Mouse (Mus musculus): Measurements from ENCODE around the gene Rhbdf2. TPM values are rescaled to one million over a fixed set of nuclear protein-coding genes. Genes with fewer than 3 reads are reported as not detected.
"Not testable (repeated sequence)": the region's sequence is repeated elsewhere in the genome, so short reads cannot be mapped to it uniquely, and the experiment has no call there.

Gene Rhbdf2
- polyA plus RNA-seq, 1 experiment from 2014 or later, result 5.7 TPM

DNA sequence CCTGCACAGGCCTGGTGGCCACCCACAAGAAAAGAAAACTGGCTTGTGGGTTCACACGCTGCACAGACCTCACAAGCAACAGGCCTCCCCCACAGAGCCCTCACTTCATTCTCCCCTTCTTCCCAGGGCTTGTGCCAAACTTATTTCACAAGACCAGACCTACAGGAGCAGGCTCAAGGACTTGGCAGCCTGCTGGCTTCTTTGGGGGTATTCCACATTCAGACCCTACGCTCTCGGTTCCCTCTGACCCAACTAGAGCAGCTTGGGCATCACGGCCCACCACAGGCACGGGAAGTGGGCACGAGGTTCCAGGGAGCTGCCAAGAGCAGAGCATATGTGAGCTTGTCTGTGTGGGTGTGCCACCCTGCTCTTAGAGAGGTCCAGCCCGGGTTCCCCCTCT lies 9.2 kb downstream of the Rhbdf2 start:
- TF ChIP-seq CTCF (IDR thresholded peaks at IDR 0.05; ENCODE audit: low read depth), result no peak
- no peak for TF ChIP-seq EP300 (optimal IDR thresholded peaks at IDR 0.05)
- no peak overlapping the region for H3K4me3 ChIP-seq (ENCODE audit: low read depth, low read length)
- 0 out of 2 replicates have a peak overlapping the region, but pooled peaks have one; percentile 18 for H3K27ac ChIP-seq (replicated peaks)
- H3K27me3 ChIP-seq (ENCODE audit: control insufficient read depth, insufficient read depth, low read length), result no peaks in the 10 kb centered on the region
- H3K9ac ChIP-seq (ENCODE audit: low read length), result no peak overlapping the region
- H3K9me3 ChIP-seq (ENCODE audit: control insufficient read depth, low read length), result no peaks in the 10 kb centered on the region
- no peak overlapping the region for H3K4me2 ChIP-seq (replicated peaks; ENCODE audit: low read depth)
- no peak for DNase-seq (ENCODE audit: low spot score)
- no peak for ATAC-seq (ENCODE audit: low FRiP score, low TSS enrichment)
- H3K4me1 ChIP-seq (replicated peaks; ENCODE audit: control insufficient read depth, insufficient read depth), result peaks cover 14% of the 10 kb centered on the region
- no peaks in the 10 kb centered on the region for H3K36me3 ChIP-seq (ENCODE audit: control insufficient read depth, insufficient read depth, low read length)
- WGBS, result 71% methylated on average over 7 of the region's 7 CpGs

DNA sequence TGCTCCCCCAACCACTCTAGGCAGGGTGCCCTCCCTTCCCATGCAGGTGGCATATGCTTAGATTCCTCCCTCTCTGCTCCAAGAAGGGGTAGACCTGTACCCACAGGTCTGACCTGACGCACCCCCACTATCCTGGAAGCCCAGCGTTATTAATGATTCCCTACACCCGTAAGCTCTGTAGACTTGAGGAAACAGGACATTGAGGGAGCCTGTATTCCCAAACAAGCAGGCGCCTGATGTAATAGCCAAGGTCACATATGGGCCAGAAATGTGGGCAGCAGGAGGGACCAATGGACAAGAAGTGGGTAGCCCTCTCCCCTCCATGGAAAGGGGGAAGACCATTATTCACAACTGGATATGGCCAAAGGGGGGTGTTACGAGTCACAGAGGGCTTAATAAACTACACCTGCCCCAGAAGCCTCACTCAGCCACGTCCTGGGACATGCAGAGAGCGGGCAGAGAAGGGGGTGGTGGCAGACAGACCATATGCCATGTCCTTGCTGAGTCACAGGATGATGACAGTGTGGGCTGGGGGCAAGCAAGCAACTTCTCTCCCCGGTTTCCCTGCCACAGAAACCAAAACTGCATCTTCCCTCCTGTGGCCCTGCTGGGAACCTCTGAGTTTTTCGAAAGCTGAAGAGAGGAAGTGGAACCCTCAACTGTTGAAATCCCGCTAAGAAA lies 10.2 kb downstream of the Rhbdf2 start:
- H3K27ac ChIP-seq (replicated peaks), result peak overlapping the region; percentile 77
- H3K4me2 ChIP-seq (replicated peaks; ENCODE audit: low read depth), result no peak overlapping the region
- H3K27me3 ChIP-seq (ENCODE audit: control insufficient read depth, insufficient read depth, low read length), result no peaks in the 10 kb centered on the region
- no peak for TF ChIP-seq EP300 (optimal IDR thresholded peaks at IDR 0.05)
- no peak for TF ChIP-seq CTCF (IDR thresholded peaks at IDR 0.05; ENCODE audit: low read depth)
- H3K36me3 ChIP-seq (ENCODE audit: control insufficient read depth, insufficient read depth, low read length), result no peaks in the 10 kb centered on the region
- no peak overlapping the region for H3K4me3 ChIP-seq (ENCODE audit: low read depth, low read length)
- DNase-seq (ENCODE audit: low spot score), result no peak
- peaks cover 14% of the 10 kb centered on the region for H3K4me1 ChIP-seq (replicated peaks; ENCODE audit: control insufficient read depth, insufficient read depth)
- ATAC-seq (ENCODE audit: low FRiP score, low TSS enrichment), result no peak
- no peaks in the 10 kb centered on the region for H3K9me3 ChIP-seq (ENCODE audit: control insufficient read depth, low read length)
- 66% methylated on average over 10 of the region's 10 CpGs for WGBS
- no peak overlapping the region; the same call in 1 of the 2 replicates for H3K9ac ChIP-seq (ENCODE audit: low read length)

DNA sequence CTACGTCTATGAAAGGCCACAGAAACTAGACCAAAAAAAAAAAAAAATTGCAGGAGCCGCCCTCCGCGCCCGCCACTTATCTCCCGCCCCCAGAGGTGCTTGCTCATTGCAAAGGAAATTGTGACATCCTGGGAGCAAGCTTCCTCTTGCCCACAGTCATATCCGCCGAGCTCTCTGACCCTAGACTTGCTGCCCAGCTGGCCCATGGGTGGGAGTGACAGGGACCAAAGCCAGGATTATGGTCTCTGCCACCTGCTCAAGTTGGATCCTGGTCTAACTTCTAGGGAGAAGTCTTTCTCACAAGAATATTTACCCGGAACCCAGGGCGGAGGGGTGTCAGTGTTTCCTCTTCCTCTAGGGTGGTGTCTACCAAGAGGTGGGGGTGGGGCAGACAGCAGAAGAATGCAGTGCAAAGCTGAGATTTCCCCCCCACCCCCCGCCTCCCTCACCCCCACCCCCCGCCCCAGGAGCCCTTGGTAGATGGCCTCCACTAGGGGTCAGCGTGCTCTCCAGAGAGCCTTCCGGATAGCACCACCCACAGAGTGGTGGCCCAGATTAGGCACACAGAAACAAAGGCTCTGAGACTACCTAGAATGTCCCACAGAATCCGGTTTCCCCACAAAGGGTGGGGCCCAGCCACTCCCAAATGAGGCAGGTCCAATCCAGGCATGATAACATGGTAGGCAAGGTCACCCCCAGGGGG lies 10.9 kb downstream of the Rhbdf2 start:
- 33% methylated on average over 14 of the region's 15 CpGs for WGBS
- Histone ChIP-seq H3K36me3 (ENCODE audit: control insufficient read depth, insufficient read depth, low read length) (no peaks in the 10 kb centered on the region), H3K27ac (replicated peaks) (peak overlapping the region; percentile 77), H3K9ac (ENCODE audit: low read length) (peak overlapping the region; percentile 28), H3K4me2 (replicated peaks; ENCODE audit: low read depth) (peak overlapping the region; percentile 43), H3K27me3 (ENCODE audit: control insufficient read depth, insufficient read depth, low read length) (no peaks in the 10 kb centered on the region), H3K9me3 (ENCODE audit: control insufficient read depth, low read length) (no peaks in the 10 kb centered on the region), H3K4me3 (ENCODE audit: low read depth, low read length) (no peak overlapping the region), H3K4me1 (replicated peaks; ENCODE audit: control insufficient read depth, insufficient read depth) (peaks cover 9% of the 10 kb centered on the region; the same call in 1 of the 2 replicates)
- ATAC-seq (ENCODE audit: low FRiP score, low TSS enrichment), result peak; percentile 82
- DNase-seq (ENCODE audit: low spot score), result peak; percentile 82
- TF ChIP-seq EP300 (optimal IDR thresholded peaks at IDR 0.05), result no peak
- TF ChIP-seq CTCF (IDR thresholded peaks at IDR 0.05; ENCODE audit: low read depth), result peak; percentile 55

DNA sequence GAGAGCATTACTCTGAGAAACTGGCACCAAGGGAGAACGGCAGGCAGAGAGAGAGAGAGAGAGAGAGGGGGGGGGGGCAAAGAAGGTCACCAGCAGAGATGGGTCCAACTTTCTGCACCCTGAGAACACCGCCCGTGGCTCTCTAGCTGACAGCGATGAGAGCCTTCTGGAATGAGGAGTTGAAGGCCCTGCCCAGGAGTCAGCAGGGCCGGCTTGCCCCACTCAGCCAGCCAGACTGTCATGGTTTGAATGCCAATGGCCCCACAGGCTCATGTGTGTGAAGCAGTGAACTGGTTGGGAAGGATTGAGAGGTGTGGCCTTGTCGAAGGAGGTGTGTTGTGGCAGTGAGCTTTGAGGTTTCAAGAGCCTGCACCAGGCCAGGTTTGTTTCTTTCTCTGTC lies 13.6 kb downstream of the Rhbdf2 start:
- H3K9ac ChIP-seq (ENCODE audit: low read length), result no peak overlapping the region
- H3K36me3 ChIP-seq (ENCODE audit: control insufficient read depth, insufficient read depth, low read length), result 0 out of 2 replicates have a peak, but pooled peaks cover 2% of the 10 kb centered on the region
- no peak for ATAC-seq (ENCODE audit: low FRiP score, low TSS enrichment)
- H3K27ac ChIP-seq (replicated peaks), result no peak overlapping the region
- H3K4me3 ChIP-seq (ENCODE audit: low read depth, low read length), result no peak overlapping the region
- H3K4me1 ChIP-seq (replicated peaks; ENCODE audit: control insufficient read depth, insufficient read depth), result peaks cover 3% of the 10 kb centered on the region; the same call in 1 of the 2 replicates
- WGBS, result 89% methylated on average over 6 of the region's 6 CpGs
- no peak overlapping the region for H3K4me2 ChIP-seq (replicated peaks; ENCODE audit: low read depth)
- TF ChIP-seq CTCF (IDR thresholded peaks at IDR 0.05; ENCODE audit: low read depth), result no peak
- no peak for TF ChIP-seq EP300 (optimal IDR thresholded peaks at IDR 0.05)
- H3K27me3 ChIP-seq (ENCODE audit: control insufficient read depth, insufficient read depth, low read length), result no peaks in the 10 kb centered on the region
- H3K9me3 ChIP-seq (ENCODE audit: control insufficient read depth, low read length), result no peaks in the 10 kb centered on the region
- DNase-seq (ENCODE audit: low spot score), result no peak

DNA sequence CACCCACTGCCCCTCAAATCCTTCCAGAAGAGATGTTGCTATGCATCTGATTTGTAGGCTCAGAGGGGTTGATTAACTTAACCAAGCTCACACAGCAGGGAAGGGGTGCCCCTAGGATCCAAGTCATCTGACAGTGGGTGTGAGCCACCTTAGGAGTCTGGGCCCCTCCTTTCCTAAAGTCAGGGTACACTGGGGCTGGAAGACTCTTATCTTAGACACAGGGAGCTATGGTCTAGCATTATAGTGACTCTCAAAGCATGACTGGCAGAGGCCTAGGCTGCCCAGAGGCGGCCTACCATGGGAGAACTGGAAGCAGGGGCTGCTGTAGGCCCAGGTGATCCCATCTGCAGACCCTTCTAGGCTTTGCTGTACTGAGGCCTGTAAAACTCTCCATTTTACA lies 14.3 kb downstream of the Rhbdf2 start:
- Histone ChIP-seq H3K36me3 (ENCODE audit: control insufficient read depth, insufficient read depth, low read length) (0 out of 2 replicates have a peak, but pooled peaks cover 3% of the 10 kb centered on the region), H3K27ac (replicated peaks) (no peak overlapping the region), H3K9ac (ENCODE audit: low read length) (no peak overlapping the region), H3K9me3 (ENCODE audit: control insufficient read depth, low read length) (no peaks in the 10 kb centered on the region), H3K4me2 (replicated peaks; ENCODE audit: low read depth) (no peak overlapping the region), H3K4me1 (replicated peaks; ENCODE audit: control insufficient read depth, insufficient read depth) (peaks cover 3% of the 10 kb centered on the region; the same call in 1 of the 2 replicates), H3K27me3 (ENCODE audit: control insufficient read depth, insufficient read depth, low read length) (no peaks in the 10 kb centered on the region), H3K4me3 (ENCODE audit: low read depth, low read length) (no peak overlapping the region)
- TF ChIP-seq EP300 (optimal IDR thresholded peaks at IDR 0.05) (no peak), CTCF (IDR thresholded peaks at IDR 0.05; ENCODE audit: low read depth) (no peak)
- DNase-seq (ENCODE audit: low spot score) (no peak), ATAC-seq (ENCODE audit: low FRiP score, low TSS enrichment) (no peak)
- 96% methylated on average over 1 of the region's 1 CpGs for WGBS

DNA sequence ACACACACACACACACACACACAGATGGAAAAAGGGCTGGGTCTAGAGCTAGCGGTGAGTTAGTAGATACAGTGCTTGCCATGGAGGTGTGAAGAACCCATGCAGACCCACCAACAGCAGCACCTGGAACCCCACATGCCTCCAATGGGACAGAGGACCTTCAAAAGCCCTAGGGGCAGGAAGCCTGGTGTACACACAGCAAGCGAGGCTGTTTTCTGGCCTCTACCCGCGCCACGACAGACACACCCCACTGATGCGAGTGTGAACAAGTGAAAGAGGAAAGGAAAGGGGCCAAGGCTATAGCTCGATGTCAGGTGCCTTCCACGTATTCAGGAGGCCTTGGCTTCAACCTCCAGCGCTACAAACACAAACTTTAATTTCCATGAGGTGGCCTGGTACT lies 14.9 kb downstream of the Rhbdf2 start:
- Histone ChIP-seq H3K9me3 (ENCODE audit: control insufficient read depth, low read length) (no peaks in the 10 kb centered on the region), H3K27me3 (ENCODE audit: control insufficient read depth, insufficient read depth, low read length) (no peaks in the 10 kb centered on the region), H3K4me1 (replicated peaks; ENCODE audit: control insufficient read depth, insufficient read depth) (peaks cover 3% of the 10 kb centered on the region; the same call in 1 of the 2 replicates), H3K4me3 (ENCODE audit: low read depth, low read length) (no peak overlapping the region), H3K9ac (ENCODE audit: low read length) (no peak overlapping the region), H3K27ac (replicated peaks) (no peak overlapping the region), H3K4me2 (replicated peaks; ENCODE audit: low read depth) (no peak overlapping the region), H3K36me3 (ENCODE audit: control insufficient read depth, insufficient read depth, low read length) (0 out of 2 replicates have a peak, but pooled peaks cover 3% of the 10 kb centered on the region)
- TF ChIP-seq EP300 (optimal IDR thresholded peaks at IDR 0.05) (no peak), CTCF (IDR thresholded peaks at IDR 0.05; ENCODE audit: low read depth) (no peak)
- no peak for DNase-seq (ENCODE audit: low spot score)
- WGBS, result 83% methylated on average over 9 of the region's 9 CpGs
- no peak for ATAC-seq (ENCODE audit: low FRiP score, low TSS enrichment)

DNA sequence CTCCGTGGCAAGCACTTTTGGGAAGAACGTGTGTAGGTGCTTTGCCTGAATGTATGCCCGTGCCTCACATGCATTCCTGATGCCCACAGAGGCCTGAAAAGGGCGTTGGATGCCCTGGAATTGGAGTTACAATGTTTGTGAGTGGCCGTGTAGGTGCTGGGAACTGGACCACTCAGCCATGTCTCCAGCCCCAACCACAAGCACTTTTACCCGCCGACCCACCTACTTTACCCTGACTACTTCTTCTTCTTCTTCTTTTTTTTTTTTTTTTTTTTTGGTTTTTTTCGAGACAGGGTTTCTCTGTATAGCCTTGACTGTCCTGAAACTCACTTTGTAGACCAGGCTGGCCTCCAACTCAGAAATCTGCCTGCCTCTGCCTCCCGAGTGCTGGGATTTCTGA lies 15.7 kb downstream of the Rhbdf2 start:
- H3K4me1 ChIP-seq (replicated peaks; ENCODE audit: control insufficient read depth, insufficient read depth); H3K9ac ChIP-seq (ENCODE audit: low read length); H3K27me3 ChIP-seq (ENCODE audit: control insufficient read depth, insufficient read depth, low read length); DNase-seq (ENCODE audit: low spot score); H3K4me3 ChIP-seq (ENCODE audit: low read depth, low read length); H3K27ac ChIP-seq (replicated peaks); H3K4me2 ChIP-seq (replicated peaks; ENCODE audit: low read depth); ATAC-seq (ENCODE audit: low FRiP score, low TSS enrichment); H3K9me3 ChIP-seq (ENCODE audit: control insufficient read depth, low read length); H3K36me3 ChIP-seq (ENCODE audit: control insufficient read depth, insufficient read depth, low read length): not testable (repeated sequence)
- 86% methylated on average over 8 of the region's 9 CpGs for WGBS

Data from stomach, postnatal 0 days (tissue).